Mouse (Mus musculus) stomach, postnatal 0 days (tissue): Measurements from ENCODE around the gene Frem2. TPM values are rescaled to one million over a fixed set of nuclear protein-coding genes. Genes with fewer than 3 reads are reported as not detected.

Experiments used
- ATAC-seq: fragments of 200-750 bp; cut with Nextera tagmentation; 2 replicates; pipeline ENCODE4 v1.8.0; 2017; ENCODE audit not compliant: low FRiP score, low TSS enrichment
- DNase-seq: peaks from one replicate; pipeline ENCODE4 v3.0.0-alpha.2; 2016; ENCODE audit warnings: low spot score
- H3K27ac ChIP-seq: fragments of 300-500 bp; sonication (generic); replicated peaks from 2 replicates; pipeline ENCODE4 v1.5.1; 2014; ENCODE audit warnings: mild to moderate bottlenecking, control low read depth
- H3K27me3 ChIP-seq: fragments of 300-500 bp; sonication (generic); 2 replicates; pipeline ENCODE4 v1.6.1; 2014; ENCODE audit warnings: low read length; ENCODE audit not compliant: control insufficient read depth, insufficient read depth
- H3K36me3 ChIP-seq: fragments of 300-500 bp; sonication (generic); 2 replicates; pipeline ENCODE4 v1.6.1; 2014; ENCODE audit warnings: low read length, mixed read lengths; ENCODE audit not compliant: control insufficient read depth, insufficient read depth
- H3K4me1 ChIP-seq: fragments of 300-500 bp; sonication (generic); replicated peaks from 2 replicates; pipeline ENCODE4 v1.6.1; 2014; ENCODE audit warnings: antibody characterized with exemption; ENCODE audit not compliant: control insufficient read depth, insufficient read depth
- H3K4me2 ChIP-seq: fragments of 300-500 bp; sonication (generic); replicated peaks from 2 replicates; pipeline ENCODE4 v1.6.1; 2014; ENCODE audit warnings: low read depth, mild to moderate bottlenecking, control low read depth, moderate library complexity
- H3K4me3 ChIP-seq: fragments of 300-500 bp; sonication (generic); 2 replicates; pipeline ENCODE4 v1.5.1; 2014; ENCODE audit warnings: low read depth, low read length, control low read depth
- H3K9ac ChIP-seq: fragments of 300-500 bp; sonication (generic); 2 replicates; pipeline ENCODE4 v1.6.1; 2014; ENCODE audit warnings: mild to moderate bottlenecking, low read length, control low read depth, mixed read lengths
- H3K9me3 ChIP-seq: fragments of 300-500 bp; sonication (generic); 2 replicates; pipeline ENCODE4 v1.6.1; 2016; ENCODE audit warnings: low read length; ENCODE audit not compliant: control insufficient read depth
- CTCF ChIP-seq: IDR thresholded peaks from 2 replicates; pipeline ENCODE4 v1.5.1; 2016; ENCODE audit warnings: antibody characterized with exemption, low read depth, mild to moderate bottlenecking, moderate library complexity
- EP300 ChIP-seq: optimal IDR thresholded peaks from 2 replicates; pipeline ENCODE3; 2016; ENCODE audit warnings: antibody characterized with exemption
- WGBS: fragments of 180-500 bp; shearing (Covaris S2); extraction: QIAGEN DNeasy Blood & Tissue Kit; methylation state at CpG from one replicate; pipeline ENCODE4 v1.1.7; 2014; 5-methylcytosine and 5-hydroxymethylcytosine counted together
- polyA plus RNA-seq: library from polyadenylated mRNA; unstranded; fragments of >200 nt; fragmentation: Nextera tagmentation; extraction: Ambion mirVana; gene quantifications from 2 replicates; pipeline ENCODE4 v1.2.1, GENCODE M21; 2015

The Frem2 gene
- polyA plus RNA-seq, 1 experiment from 2014 or later, result 7.0 TPM

DNA sequence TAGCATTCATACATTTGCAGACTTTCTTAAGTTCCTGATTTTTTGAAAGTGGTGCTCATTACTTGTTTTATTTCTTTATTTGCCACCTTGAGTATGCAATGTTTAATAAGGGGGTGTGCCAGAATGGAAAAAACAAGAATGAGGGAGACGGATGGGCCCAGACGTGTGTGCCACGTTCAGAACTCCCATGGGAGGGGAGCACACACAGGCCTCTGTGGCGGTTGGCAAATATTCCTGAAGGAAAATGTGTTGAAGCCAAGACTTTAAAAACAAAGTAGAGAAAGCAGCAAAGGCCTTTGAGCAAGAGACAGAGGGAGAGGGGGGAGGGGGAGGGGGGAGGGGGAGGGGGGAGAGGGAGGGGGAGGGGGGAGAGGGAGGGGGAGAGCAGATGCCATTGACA lies 47.3 kb downstream of the Frem2 start:
- Histone ChIP-seq H3K9me3 (no peaks in the 10 kb centered on the region), H3K9ac (no peak overlapping the region), H3K27ac (no peak overlapping the region), H3K4me2 (no peak overlapping the region), H3K27me3 (no peaks in the 10 kb centered on the region), H3K4me1 (no peaks in the 10 kb centered on the region), H3K36me3 (no peaks in the 10 kb centered on the region), H3K4me3 (no peak overlapping the region)
- WGBS, result 28% methylated on average over 4 of the region's 4 CpGs
- no peak for TF ChIP-seq EP300
- TF ChIP-seq CTCF, result no peak
- ATAC-seq (no peak), DNase-seq (no peak)

DNA sequence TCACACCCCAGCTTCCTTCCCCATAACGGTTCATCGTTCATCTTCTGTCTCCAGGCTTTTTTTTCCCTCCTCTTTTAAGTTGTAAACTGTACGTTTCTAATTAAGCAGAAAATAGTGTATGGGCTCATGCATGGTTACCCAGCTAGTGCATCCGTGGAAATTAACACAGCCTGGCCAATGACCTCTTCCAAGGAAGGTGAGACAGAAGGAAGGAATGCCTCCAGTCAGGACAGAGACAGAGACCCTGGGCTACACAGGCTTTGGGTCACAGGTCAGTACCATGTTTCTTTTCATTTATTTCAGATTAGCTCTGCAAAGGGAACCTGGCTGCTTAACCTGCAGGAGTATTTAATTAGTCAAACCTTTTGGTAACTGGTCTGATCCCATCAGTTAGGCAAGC lies 57.0 kb downstream of the Frem2 start:
- Histone ChIP-seq H3K27ac (no peak overlapping the region), H3K4me3 (no peak overlapping the region), H3K27me3 (no peaks in the 10 kb centered on the region), H3K4me1 (0 out of 2 replicates have a peak, but pooled peaks cover 4% of the 10 kb centered on the region), H3K36me3 (no peaks in the 10 kb centered on the region), H3K4me2 (no peak overlapping the region), H3K9ac (no peak overlapping the region), H3K9me3 (no peaks in the 10 kb centered on the region)
- WGBS, result 48% methylated on average over 4 of the region's 4 CpGs
- TF ChIP-seq EP300, result no peak
- no peak for TF ChIP-seq CTCF
- no peak for ATAC-seq
- DNase-seq, result no peak

DNA sequence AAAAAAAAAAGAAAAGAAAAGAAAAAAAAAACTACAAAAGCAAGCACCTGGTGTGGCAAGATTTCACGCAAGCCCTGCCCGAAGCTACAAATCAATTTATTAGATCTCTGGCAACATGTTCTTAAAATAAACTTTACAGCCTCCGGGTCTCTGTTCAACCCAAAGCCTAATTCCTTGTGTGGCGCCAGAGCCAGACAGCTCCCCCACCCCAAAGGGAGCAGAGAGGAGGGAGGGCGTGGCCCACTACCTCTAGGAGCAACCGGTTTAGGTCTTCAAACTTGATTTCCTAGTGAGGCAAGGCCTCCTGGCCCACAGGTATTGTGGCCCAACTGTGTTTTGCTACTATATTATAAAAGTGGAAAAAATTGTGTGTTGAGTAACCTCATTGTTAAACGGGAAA lies 57.8 kb downstream of the Frem2 start:
- H3K4me2 ChIP-seq, result no peak overlapping the region; the same call in 1 of the 2 replicates
- 12% methylated on average over 7 of the region's 7 CpGs for WGBS
- H3K27ac ChIP-seq, result no peak overlapping the region
- H3K4me3 ChIP-seq, result no peak overlapping the region
- no peak for ATAC-seq
- no peaks in the 10 kb centered on the region for H3K27me3 ChIP-seq
- no peaks in the 10 kb centered on the region for H3K36me3 ChIP-seq
- peak; percentile 32 for DNase-seq
- H3K9me3 ChIP-seq, result no peaks in the 10 kb centered on the region
- TF ChIP-seq EP300 (no peak), CTCF (no peak)
- 0 out of 2 replicates have a peak, but pooled peaks cover 4% of the 10 kb centered on the region for H3K4me1 ChIP-seq
- H3K9ac ChIP-seq, result no peak overlapping the region

DNA sequence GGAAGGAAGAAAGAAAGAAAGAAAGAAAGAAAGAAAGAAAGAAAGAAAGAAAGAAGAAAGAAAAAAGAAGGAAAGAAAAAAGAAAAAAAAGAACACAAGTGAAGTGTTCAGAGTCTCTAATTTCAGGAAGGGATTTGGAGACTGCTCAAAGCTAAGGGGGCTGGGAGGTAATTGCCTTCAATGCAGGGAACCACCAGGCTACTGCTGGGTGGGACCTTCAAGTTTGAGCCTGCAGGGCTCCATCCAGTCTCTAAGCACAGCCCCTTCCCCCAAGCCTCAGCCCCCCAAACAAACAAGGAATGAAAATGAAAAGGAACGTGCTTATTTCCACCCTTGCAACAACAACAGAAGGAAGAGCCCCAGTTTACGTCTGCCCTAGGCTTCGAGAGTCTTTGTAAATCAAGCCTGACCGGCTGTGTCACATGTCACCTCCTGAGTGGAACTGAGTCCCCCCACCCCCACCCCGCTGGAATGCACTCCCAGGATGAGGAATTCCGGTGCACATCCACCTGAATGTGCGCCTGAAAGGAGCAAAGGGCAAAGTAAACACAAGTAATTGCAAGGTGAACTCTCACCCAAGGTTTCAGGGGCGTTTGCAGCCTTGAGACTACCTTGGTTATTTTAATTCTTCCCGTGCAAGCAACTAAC lies 58.9 kb downstream of the Frem2 start:
- peak overlapping the region; percentile 78; the same call in 1 of the 2 replicates for H3K27ac ChIP-seq
- ATAC-seq (no peak), DNase-seq (no peak)
- H3K27me3 ChIP-seq, result no peaks in the 10 kb centered on the region
- H3K4me1 ChIP-seq, result 0 out of 2 replicates have a peak, but pooled peaks cover 4% of the 10 kb centered on the region
- no peaks in the 10 kb centered on the region for H3K36me3 ChIP-seq
- no peak overlapping the region for H3K4me3 ChIP-seq
- no peak for TF ChIP-seq CTCF
- no peak for TF ChIP-seq EP300
- no peaks in the 10 kb centered on the region for H3K9me3 ChIP-seq
- no peak overlapping the region for H3K9ac ChIP-seq
- no peak overlapping the region for H3K4me2 ChIP-seq
- WGBS, result 15% methylated on average over 9 of the region's 9 CpGs

DNA sequence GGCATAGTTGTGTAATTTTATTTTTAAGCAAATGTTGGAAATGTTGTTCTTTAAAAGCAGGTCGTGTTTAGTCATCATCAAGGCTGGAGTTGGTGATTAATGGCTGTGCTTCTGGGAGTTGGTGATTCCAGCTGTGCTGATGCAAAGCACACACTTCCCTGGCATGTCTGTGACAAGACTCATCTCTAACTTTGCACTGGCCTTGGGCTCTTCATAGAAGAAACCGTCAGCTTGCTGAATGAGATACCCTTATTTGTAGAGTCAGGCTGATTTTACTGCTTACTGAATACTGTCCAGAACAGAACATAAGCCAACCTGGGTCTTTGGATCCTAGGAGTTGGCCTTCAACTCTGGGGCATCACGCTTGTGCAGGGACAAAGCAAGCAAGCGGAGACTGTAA lies 62.7 kb downstream of the Frem2 start:
- DNase-seq (no peak), ATAC-seq (no peak)
- H3K27me3 ChIP-seq, result no peaks in the 10 kb centered on the region
- no peaks in the 10 kb centered on the region for H3K9me3 ChIP-seq
- TF ChIP-seq EP300 (no peak), CTCF (no peak)
- 0 out of 2 replicates have a peak, but pooled peaks cover 4% of the 10 kb centered on the region for H3K4me1 ChIP-seq
- H3K4me3 ChIP-seq, result no peak overlapping the region
- no peak overlapping the region for H3K4me2 ChIP-seq
- no peaks in the 10 kb centered on the region for H3K36me3 ChIP-seq
- no peak overlapping the region for H3K27ac ChIP-seq
- 60% methylated on average over 4 of the region's 4 CpGs for WGBS
- H3K9ac ChIP-seq, result no peak overlapping the region

DNA sequence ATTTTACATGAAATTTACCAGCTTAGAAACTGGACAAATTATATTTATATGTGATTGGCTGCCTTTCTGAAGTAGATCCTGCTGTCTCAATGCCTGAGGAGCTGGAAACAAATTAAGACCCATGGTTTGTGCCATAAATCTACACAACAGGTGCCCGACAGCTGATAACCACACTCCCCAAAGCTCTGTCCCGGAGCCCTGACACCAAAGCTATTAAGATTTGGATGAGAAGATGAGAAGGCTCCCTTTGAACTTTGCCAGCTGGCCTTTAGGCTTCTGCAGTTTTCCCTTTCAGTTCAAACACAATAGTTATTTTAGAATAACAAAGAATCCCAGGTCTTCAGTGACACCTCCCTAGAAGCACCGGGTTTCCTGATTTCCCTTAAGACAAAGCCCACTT lies 63.4 kb downstream of the Frem2 start:
- Histone ChIP-seq H3K4me1 (0 out of 2 replicates have a peak, but pooled peaks cover 4% of the 10 kb centered on the region), H3K27ac (no peak overlapping the region), H3K4me2 (no peak overlapping the region), H3K36me3 (no peaks in the 10 kb centered on the region), H3K27me3 (no peaks in the 10 kb centered on the region), H3K9ac (no peak overlapping the region), H3K9me3 (no peaks in the 10 kb centered on the region), H3K4me3 (no peak overlapping the region)
- no peak for DNase-seq
- TF ChIP-seq EP300 (no peak), CTCF (no peak)
- WGBS, result 40% methylated on average over 3 of the region's 3 CpGs
- no peak for ATAC-seq
